Mouse (Mus musculus) midbrain, embryonic 14.5 days (tissue): ENCODE measurements around the gene Rgma. TPM values are rescaled to one million over a fixed set of nuclear protein-coding genes. Genes with fewer than 3 reads are reported as not detected.

Experiments used
- ATAC-seq: fragments of 200-750 bp; cut with Nextera tagmentation; 2 replicates; pipeline ENCODE4 v1.8.0; 2017; ENCODE audit warnings: moderate number of reproducible peaks, moderate library complexity; ENCODE audit not compliant: low FRiP score, low TSS enrichment
- DNase-seq: peaks from one replicate; pipeline ENCODE4 v3.0.0-alpha.2; 2015
- H3K27ac ChIP-seq: fragments of 300-500 bp; sonication (generic); replicated peaks from 2 replicates; pipeline ENCODE4 v1.5.1; 2014; ENCODE audit warnings: mild to moderate bottlenecking, low read depth, low read length, moderate library complexity
- H3K27me3 ChIP-seq: fragments of 300-500 bp; sonication (generic); 2 replicates; pipeline ENCODE4 v1.6.1; 2014; ENCODE audit warnings: low read length, control low read depth, mixed read lengths; ENCODE audit not compliant: control insufficient read depth, insufficient read depth
- H3K36me3 ChIP-seq: fragments of 300-500 bp; sonication (generic); 2 replicates; pipeline ENCODE4 v1.6.1; 2014; ENCODE audit warnings: low read length, control low read depth; ENCODE audit not compliant: control insufficient read depth, insufficient read depth
- H3K4me1 ChIP-seq: fragments of 300-500 bp; sonication (generic); 2 replicates; pipeline ENCODE4 v1.6.1; 2014; ENCODE audit warnings: mild to moderate bottlenecking, antibody characterized with exemption, low read length, control low read depth; ENCODE audit not compliant: control insufficient read depth, insufficient read depth
- H3K4me2 ChIP-seq: fragments of 300-500 bp; sonication (generic); 2 replicates; pipeline ENCODE4 v1.6.1; 2014; ENCODE audit warnings: mild to moderate bottlenecking, low read length, moderate library complexity
- H3K4me3 ChIP-seq: fragments of 300-500 bp; sonication (generic); replicated peaks from 2 replicates; pipeline ENCODE4 v1.5.1; 2014; ENCODE audit warnings: low read depth, low read length
- H3K9ac ChIP-seq: fragments of 300-500 bp; sonication (generic); replicated peaks from 2 replicates; pipeline ENCODE4 v1.6.1; 2014; ENCODE audit warnings: mild to moderate bottlenecking, low read length, moderate library complexity
- H3K9me3 ChIP-seq: fragments of 300-500 bp; sonication (generic); 2 replicates; pipeline ENCODE4 v1.6.1; 2016; ENCODE audit warnings: low read length, control low read depth, mixed read lengths; ENCODE audit not compliant: control insufficient read depth
- WGBS: fragments of 180-500 bp; shearing (Covaris S2); extraction: QIAGEN DNeasy Blood & Tissue Kit; methylation state at CpG from one replicate; pipeline ENCODE4 v1.1.7; 2014; 5-methylcytosine and 5-hydroxymethylcytosine counted together
- polyA plus RNA-seq: library from polyadenylated mRNA; unstranded; fragments of >200 nt; fragmentation: Nextera tagmentation; extraction: Ambion mirVana; gene quantifications from 2 replicates; pipeline ENCODE4 v1.2.1, GENCODE M21; 2014

Gene Rgma
- polyA plus RNA-seq, 1 experiment from 2014 or later = 59.4 TPM

DNA sequence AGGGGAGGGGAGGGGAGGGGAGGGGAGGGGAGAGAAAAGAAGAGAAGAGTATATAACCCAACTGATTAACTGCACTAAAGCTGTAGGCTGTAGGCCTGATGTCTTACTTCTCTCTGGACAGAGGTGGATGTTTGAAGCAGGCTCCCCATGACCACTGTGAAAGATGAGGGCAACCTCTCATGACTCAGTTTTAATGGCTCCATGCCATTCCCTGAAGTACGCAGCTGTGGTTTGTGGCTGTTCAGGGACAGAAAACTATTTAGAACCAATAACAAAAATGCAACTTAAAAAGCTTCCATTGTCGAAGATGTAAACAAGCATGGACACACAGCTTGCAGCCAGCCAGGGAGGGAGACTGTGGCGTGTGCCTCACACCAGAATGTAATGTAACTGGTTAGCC lies 50.9 kb downstream of the Rgma start:
- Histone ChIP-seq H3K27ac (no peak overlapping the region), H3K36me3 (peaks cover 39% of the 10 kb centered on the region), H3K4me3 (no peak overlapping the region), H3K4me1 (no peaks in the 10 kb centered on the region), H3K27me3 (no peaks in the 10 kb centered on the region), H3K4me2 (no peak overlapping the region), H3K9ac (no peak overlapping the region), H3K9me3 (no peaks in the 10 kb centered on the region)
- DNase-seq (no peak), ATAC-seq (no peak)
- 90% methylated on average over 3 of the region's 3 CpGs for WGBS

DNA sequence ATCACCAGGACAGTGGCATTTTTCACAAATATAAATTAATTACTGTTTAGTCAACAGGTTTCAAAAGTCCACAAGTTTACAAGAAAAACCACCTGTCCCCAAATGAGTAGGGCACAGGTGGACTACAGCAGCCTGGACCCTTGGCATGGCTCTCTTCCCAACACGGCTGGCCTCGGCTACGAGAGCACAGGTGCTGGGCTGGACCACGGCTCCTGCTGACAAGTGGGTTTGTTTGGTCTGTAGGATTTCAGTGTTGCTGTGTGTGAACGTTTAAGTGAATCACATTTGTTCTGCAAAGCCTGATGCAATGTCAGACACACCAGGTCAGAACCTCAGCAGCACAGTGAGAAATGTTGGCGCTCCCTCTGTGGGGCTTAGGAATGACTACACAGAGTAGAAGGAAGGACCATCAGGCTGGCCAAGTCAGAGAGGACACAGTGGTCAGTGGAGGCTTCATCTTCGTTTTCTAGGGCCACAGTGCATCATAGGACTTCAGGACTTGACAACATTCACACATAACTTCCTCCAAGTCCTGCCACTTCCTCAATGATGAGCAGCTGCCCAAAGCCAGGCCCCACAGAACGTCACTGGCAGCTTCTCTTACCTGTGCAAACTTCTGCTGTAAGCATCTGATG lies 51.6 kb downstream of the Rgma start:
- Histone ChIP-seq H3K36me3 (peaks cover 39% of the 10 kb centered on the region), H3K4me1 (no peaks in the 10 kb centered on the region), H3K9ac (no peak overlapping the region), H3K27ac (no peak overlapping the region; the same call in 1 of the 2 replicates), H3K4me3 (no peak overlapping the region), H3K27me3 (no peaks in the 10 kb centered on the region), H3K9me3 (no peaks in the 10 kb centered on the region), H3K4me2 (no peak overlapping the region)
- no peak for DNase-seq
- 87% methylated on average over 8 of the region's 8 CpGs for WGBS
- no peak for ATAC-seq

GRCm38 (mm10) chr7:73427794-73428193 lies 52.5 kb downstream of the Rgma start:
- Histone ChIP-seq H3K4me1 (no peaks in the 10 kb centered on the region), H3K9ac (no peak overlapping the region)
- 96% methylated on average over 6 of the region's 6 CpGs for WGBS

GRCm38 (mm10) chr7:73428525-73428924 lies 53.2 kb downstream of the Rgma start:
- Histone ChIP-seq H3K9ac (no peak overlapping the region), H3K27ac (no peak overlapping the region), H3K36me3 (peaks cover 44% of the 10 kb centered on the region), H3K27me3 (no peaks in the 10 kb centered on the region), H3K9me3 (no peaks in the 10 kb centered on the region), H3K4me2 (no peak overlapping the region), H3K4me1 (no peaks in the 10 kb centered on the region), H3K4me3 (no peak overlapping the region)
- WGBS = 89% methylated on average over 3 of the region's 3 CpGs
- DNase-seq (no peak), ATAC-seq (no peak)

More at GRCm38 (mm10) chr7:73427794-73428193, 52.5 kb downstream of the Rgma start:
- Histone ChIP-seq H3K9me3 (no peaks in the 10 kb centered on the region), H3K27ac (no peak overlapping the region), H3K4me3 (no peak overlapping the region), H3K36me3 (peaks cover 39% of the 10 kb centered on the region), H3K4me2 (no peak overlapping the region), H3K27me3 (no peaks in the 10 kb centered on the region)
- DNase-seq = no peak
- no peak for ATAC-seq

DNA sequence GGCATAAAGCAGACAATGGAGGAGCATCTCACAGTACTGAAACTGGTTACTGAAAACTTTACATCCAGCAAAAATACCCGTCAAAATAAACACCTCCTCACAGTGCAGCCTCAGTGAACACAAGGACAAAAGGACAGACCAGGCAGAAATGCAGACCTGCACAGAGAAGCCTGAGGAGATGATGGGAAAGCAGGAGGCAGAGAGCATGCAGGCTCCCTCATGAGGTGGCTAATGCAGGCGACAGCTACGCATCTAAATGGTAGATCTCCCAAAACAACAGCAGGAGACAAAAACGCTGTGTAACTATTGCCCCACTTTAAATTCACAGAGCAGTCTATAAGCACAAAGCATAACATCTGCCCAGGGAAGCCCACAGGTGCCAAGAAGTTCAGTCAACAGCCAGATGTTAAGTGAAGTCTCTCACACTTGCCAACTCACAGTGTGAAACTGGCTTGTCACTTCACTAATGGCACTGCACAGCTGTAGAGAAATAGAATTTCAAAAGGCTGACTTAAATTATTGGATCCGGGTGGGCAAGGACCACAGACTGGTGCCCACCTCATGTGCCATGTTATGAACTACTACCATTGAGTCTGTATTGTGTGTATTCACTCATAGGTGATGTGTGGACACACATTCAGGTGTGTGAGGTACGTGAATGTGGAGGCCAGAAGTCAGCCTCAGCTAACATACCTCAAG lies 58.5 kb downstream of the Rgma start:
- ATAC-seq = no peak
- Histone ChIP-seq H3K27me3 (no peaks in the 10 kb centered on the region), H3K9ac (no peak overlapping the region), H3K4me3 (no peak overlapping the region), H3K27ac (no peak overlapping the region; the same call in 1 of the 2 replicates), H3K9me3 (no peaks in the 10 kb centered on the region), H3K4me2 (no peak overlapping the region), H3K4me1 (no peaks in the 10 kb centered on the region), H3K36me3 (peaks cover 69% of the 10 kb centered on the region)
- no peak for DNase-seq
- WGBS = 77% methylated on average over 6 of the region's 6 CpGs

DNA sequence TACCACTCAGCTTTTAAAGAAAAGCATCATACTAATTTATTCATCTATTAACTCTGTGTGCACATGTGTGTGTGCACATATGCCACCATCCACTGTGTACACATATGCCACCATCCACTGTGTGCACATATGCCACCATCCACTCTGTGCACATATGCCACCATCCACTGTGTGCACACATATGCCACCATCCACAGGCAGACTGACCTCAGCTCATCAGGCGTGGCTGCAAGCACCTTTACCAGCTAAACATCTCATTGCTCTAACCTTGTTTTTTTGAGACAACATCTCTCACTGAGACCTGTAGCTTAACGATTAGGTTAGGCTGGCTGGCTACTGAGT lies 59.0 kb downstream of the Rgma start:
- Histone ChIP-seq H3K27me3 (no peaks in the 10 kb centered on the region), H3K27ac (no peak overlapping the region), H3K9ac (no peak overlapping the region), H3K9me3 (no peaks in the 10 kb centered on the region), H3K4me1 (no peaks in the 10 kb centered on the region), H3K4me3 (no peak overlapping the region), H3K4me2 (no peak overlapping the region), H3K36me3 (peaks cover 69% of the 10 kb centered on the region)
- no peak for ATAC-seq
- WGBS = 97% methylated on average over 2 of the region's 2 CpGs
- no peak for DNase-seq

- 78% methylated on average over 12 of the region's 12 CpGs for WGBS
- DNase-seq (no peak), ATAC-seq (no peak)
- Histone ChIP-seq H3K36me3 (peaks cover 76% of the 10 kb centered on the region), H3K4me2 (no peak overlapping the region), H3K4me1 (no peaks in the 10 kb centered on the region), H3K27me3 (no peaks in the 10 kb centered on the region), H3K9me3 (no peaks in the 10 kb centered on the region), H3K27ac (no peak overlapping the region), H3K9ac (no peak overlapping the region), H3K4me3 (no peak overlapping the region)
These were observed 60.4 kb downstream of the Rgma start for GRCm38 (mm10) chr7:73435685-73436084.

- 93% methylated on average over 3 of the region's 3 CpGs for WGBS
- no peaks in the 10 kb centered on the region for H3K9me3 ChIP-seq
These were observed 66.5 kb downstream of the Rgma start for GRCm38 (mm10) chr7:73441802-73442201.

GRCm38 (mm10) chr7:73442246-73442645 lies 66.9 kb downstream of the Rgma start:
- WGBS = 98% methylated on average over 4 of the region's 4 CpGs
- ATAC-seq = no peak
- no peak for DNase-seq
- Histone ChIP-seq H3K27ac (no peak overlapping the region), H3K4me2 (no peak overlapping the region), H3K4me3 (no peak overlapping the region), H3K36me3 (peaks cover 98% of the 10 kb centered on the region), H3K9me3 (no peaks in the 10 kb centered on the region), H3K9ac (no peak overlapping the region), H3K27me3 (no peaks in the 10 kb centered on the region), H3K4me1 (no peaks in the 10 kb centered on the region)

More at GRCm38 (mm10) chr7:73441802-73442201, 66.5 kb downstream of the Rgma start:
- H3K27me3 ChIP-seq = no peaks in the 10 kb centered on the region
- H3K4me1 ChIP-seq = no peaks in the 10 kb centered on the region
- H3K4me3 ChIP-seq = no peak overlapping the region
- H3K27ac ChIP-seq = no peak overlapping the region
- H3K9ac ChIP-seq = no peak overlapping the region
- H3K4me2 ChIP-seq = no peak overlapping the region
- peaks cover 98% of the 10 kb centered on the region for H3K36me3 ChIP-seq
- DNase-seq = no peak
- ATAC-seq = no peak
